Mouse (Mus musculus) liver, embryonic 16.5 days (tissue): ENCODE data around the gene Rln1. TPM values are rescaled to one million over a fixed set of nuclear protein-coding genes. Genes with fewer than 3 reads are reported as not detected.

Experiments used
- ATAC-seq: fragments of 200-750 bp; cut with Nextera tagmentation; 2 replicates; pipeline ENCODE4 v1.8.0; 2017; ENCODE audit warnings: low read depth, mild to moderate bottlenecking, moderate number of reproducible peaks, moderate library complexity
- H3K27ac ChIP-seq: fragments of 300-500 bp; sonication (generic); 2 replicates; pipeline ENCODE4 v1.5.1; 2014; ENCODE audit warnings: mild to moderate bottlenecking, low read length
- H3K27me3 ChIP-seq: fragments of 300-500 bp; sonication (generic); 2 replicates; pipeline ENCODE4 v1.6.1; 2014; ENCODE audit warnings: low read depth, low read length, mixed read lengths; ENCODE audit not compliant: control insufficient read depth, insufficient read depth
- H3K36me3 ChIP-seq: fragments of 300-500 bp; sonication (generic); 2 replicates; pipeline ENCODE4 v1.6.1; 2014; ENCODE audit warnings: mild to moderate bottlenecking; ENCODE audit not compliant: control insufficient read depth, insufficient read depth
- H3K4me1 ChIP-seq: fragments of 300-500 bp; sonication (generic); 2 replicates; pipeline ENCODE4 v1.6.1; 2014; ENCODE audit warnings: low read depth, low read length, mixed read lengths; ENCODE audit not compliant: control insufficient read depth
- H3K4me2 ChIP-seq: fragments of 300-500 bp; sonication (generic); 2 replicates; pipeline ENCODE4 v1.6.1; 2014; ENCODE audit warnings: low read depth, low read length, mixed read lengths
- H3K4me3 ChIP-seq: fragments of 300-500 bp; sonication (generic); 2 replicates; pipeline ENCODE4 v1.5.1; 2014; ENCODE audit warnings: low read depth, mild to moderate bottlenecking, low read length
- H3K9ac ChIP-seq: fragments of 300-500 bp; sonication (generic); 2 replicates; pipeline ENCODE4 v1.6.1; 2014; ENCODE audit warnings: low read depth, low read length
- H3K9me3 ChIP-seq: fragments of 300-500 bp; sonication (generic); replicated peaks from 2 replicates; pipeline ENCODE4 v1.6.1; 2016; ENCODE audit warnings: low read length; ENCODE audit not compliant: control insufficient read depth
- WGBS: fragments of 180-500 bp; shearing (Covaris S2); extraction: QIAGEN DNeasy Blood & Tissue Kit; methylation state at CpG from one replicate; pipeline ENCODE4 v1.1.7; 2014; ENCODE audit not compliant: insufficient replicate concordance; 5-methylcytosine and 5-hydroxymethylcytosine counted together
- polyA plus RNA-seq: library from polyadenylated mRNA; unstranded; fragments of >200 nt; fragmentation: Nextera tagmentation; extraction: Ambion mirVana; gene quantifications from 2 replicates; pipeline ENCODE4 v1.2.1, GENCODE M21; 2015

The Rln1 gene
- polyA plus RNA-seq, 1 experiment from 2014 or later, result not detected

- Histone ChIP-seq H3K4me2 (peak overlapping the region; percentile 47), H3K36me3 (no peaks in the 10 kb centered on the region), H3K4me3 (peak overlapping the region; percentile 30), H3K27me3 (no peaks in the 10 kb centered on the region), H3K27ac (peak overlapping the region; percentile 12; the same call in 1 of the 2 replicates), H3K4me1 (peaks cover 15% of the 10 kb centered on the region), H3K9ac (peak overlapping the region; percentile 6; the same call in 1 of the 2 replicates), H3K9me3 (no peaks in the 10 kb centered on the region)
- no peak for ATAC-seq
- WGBS, result 65% methylated on average over 18 of the region's 18 CpGs
Observed at GRCm38 (mm10) chr19:29371284-29372081, 37.0 kb upstream of the Rln1 start.

GRCm38 (mm10) chr19:29370545-29371283 is 36.2 kb upstream of the Rln1 start:
- Histone ChIP-seq H3K9me3 (no peaks in the 10 kb centered on the region), H3K4me2 (no peak overlapping the region), H3K27ac (no peak overlapping the region), H3K4me3 (no peak overlapping the region), H3K4me1 (peaks cover 20% of the 10 kb centered on the region), H3K9ac (no peak overlapping the region), H3K27me3 (no peaks in the 10 kb centered on the region), H3K36me3 (no peaks in the 10 kb centered on the region)
- no peak for ATAC-seq
- 75% methylated on average over 7 of the region's 7 CpGs for WGBS

GRCm38 (mm10) chr19:29370112-29370511 is 35.6 kb upstream of the Rln1 start:
- no peaks in the 10 kb centered on the region for H3K9me3 ChIP-seq
- no peak overlapping the region for H3K4me2 ChIP-seq
- H3K36me3 ChIP-seq, result no peaks in the 10 kb centered on the region
- WGBS, result 55% methylated on average over 12 of the region's 12 CpGs
- H3K4me1 ChIP-seq, result peaks cover 20% of the 10 kb centered on the region
- no peaks in the 10 kb centered on the region for H3K27me3 ChIP-seq
- no peak overlapping the region for H3K27ac ChIP-seq
- ATAC-seq, result no peak
- H3K9ac ChIP-seq, result no peak overlapping the region
- no peak overlapping the region for H3K4me3 ChIP-seq

- Histone ChIP-seq H3K9me3 (no peaks in the 10 kb centered on the region), H3K27me3 (no peaks in the 10 kb centered on the region), H3K36me3 (no peaks in the 10 kb centered on the region), H3K4me3 (no peak overlapping the region), H3K9ac (no peak overlapping the region), H3K27ac (no peak overlapping the region), H3K4me2 (no peak overlapping the region), H3K4me1 (peaks cover 20% of the 10 kb centered on the region)
- 36% methylated on average over 3 of the region's 3 CpGs for WGBS
- no peak for ATAC-seq
Observed at GRCm38 (mm10) chr19:29368671-29369309, 34.3 kb upstream of the Rln1 start.

- Histone ChIP-seq H3K9ac (no peak overlapping the region), H3K27me3 (no peaks in the 10 kb centered on the region), H3K4me2 (no peak overlapping the region), H3K36me3 (no peaks in the 10 kb centered on the region), H3K4me1 (peaks cover 20% of the 10 kb centered on the region), H3K4me3 (no peak overlapping the region), H3K9me3 (no peaks in the 10 kb centered on the region), H3K27ac (no peak overlapping the region)
- WGBS, result 77% methylated on average over 2 of the region's 2 CpGs
- ATAC-seq, result no peak
Observed at GRCm38 (mm10) chr19:29368041-29368440, 33.6 kb upstream of the Rln1 start.

- H3K36me3 ChIP-seq, result no peaks in the 10 kb centered on the region
- H3K27ac ChIP-seq, result peak within 1 kb of the TSS; percentile 88
- H3K27me3 ChIP-seq, result no peaks in the 10 kb centered on the region
- H3K9me3 ChIP-seq, result no peaks in the 10 kb centered on the region
- H3K4me1 ChIP-seq, result peaks cover 20% of the 10 kb centered on the region
- peak; percentile 92 for ATAC-seq
- H3K9ac ChIP-seq, result peak within 1 kb of the TSS; percentile 69
- peak within 1 kb of the TSS; percentile 96 for H3K4me2 ChIP-seq
- H3K4me3 ChIP-seq, result peak within 1 kb of the TSS; percentile 78
- WGBS, result 0% methylated on average over 26 of the region's 26 CpGs
Observed at GRCm38 (mm10) chr19:29366969-29367622, 32.6 kb upstream of the Rln1 start, which contains the start of the genes Plgrkt and Cd274. Gene Plgrkt (minus strand): TSS chr19:29367390. Gene Cd274 (plus strand): TSS chr19:29367455.

GRCm38 (mm10) chr19:29366226-29366968 is 31.9 kb upstream of the Rln1 start:
- Histone ChIP-seq H3K9ac (peak overlapping the region; percentile 69), H3K4me2 (peak overlapping the region; percentile 96), H3K27ac (peak overlapping the region; percentile 88), H3K36me3 (no peaks in the 10 kb centered on the region), H3K9me3 (no peaks in the 10 kb centered on the region), H3K4me3 (peak overlapping the region; percentile 78), H3K4me1 (peaks cover 21% of the 10 kb centered on the region), H3K27me3 (no peaks in the 10 kb centered on the region)
- ATAC-seq, result no peak
- 18% methylated on average over 20 of the region's 20 CpGs for WGBS

- Histone ChIP-seq H3K36me3 (no peaks in the 10 kb centered on the region), H3K4me1 (peaks cover 31% of the 10 kb centered on the region), H3K4me3 (no peak overlapping the region), H3K27ac (no peak overlapping the region), H3K9ac (no peak overlapping the region), H3K27me3 (no peaks in the 10 kb centered on the region), H3K4me2 (no peak overlapping the region), H3K9me3 (no peaks in the 10 kb centered on the region)
- ATAC-seq, result no peak
- 60% methylated on average over 3 of the region's 3 CpGs for whole genome bisulfite sequencing
Observed at GRCm38 (mm10) chr19:29365105-29365504, 30.6 kb upstream of the Rln1 start.
